Mouse (Mus musculus) cortical plate, adult 2 months (tissue): ENCODE measurements at regions not wholly inside any gene's neighbourhood (a gene's known extent, or its start where the extent isn't known, plus 50 kb on each side); places are given as distances from the start of the nearest gene placed in this dataset.

ENCODE experiments used
- CTCF ChIP-seq: fragments of 200-500 bp; IDR thresholded peaks from 2 replicates; pipeline ENCODE4 v1.5.1; 2011; ENCODE audit warnings: mild to moderate bottlenecking, control low read depth, low read length; ENCODE audit not compliant: insufficient read depth; ENCODE audit errors: extremely low read depth
- POLR2A ChIP-seq: fragments of 200-500 bp; IDR thresholded peaks from 2 replicates; pipeline ENCODE4 v1.6.1; 2011; ENCODE audit warnings: mild to moderate bottlenecking, low read length, control low read depth; ENCODE audit not compliant: insufficient read depth; ENCODE audit errors: extremely low read depth

DNA sequence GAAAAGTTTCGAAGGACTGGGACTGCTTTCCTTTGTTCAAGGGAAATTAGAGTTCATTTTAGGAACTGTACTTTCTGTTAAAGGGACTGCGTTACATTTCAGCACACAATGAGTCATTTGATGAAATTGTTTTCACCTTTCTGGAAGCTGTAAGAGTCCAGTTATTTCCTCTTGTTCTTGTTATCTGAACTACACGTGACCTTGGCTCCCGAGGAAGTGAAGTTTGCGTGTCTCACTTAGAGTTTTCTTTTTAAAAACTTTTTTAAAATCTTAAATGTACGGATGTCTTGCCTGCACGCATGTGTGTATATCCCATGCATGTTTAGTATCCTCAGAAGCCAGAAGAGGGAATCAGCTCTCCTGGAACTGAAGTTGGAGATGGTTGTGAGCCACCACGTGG is 52.6 kb upstream of the Fxr1 start:
- TF ChIP-seq POLR2A (no peak), CTCF (no peak)
